Mouse (Mus musculus): ENCODE measurements around the gene Gas7. TPM values are rescaled to one million over a fixed set of nuclear protein-coding genes. Genes with fewer than 3 reads are reported as not detected.

Gene Gas7
- total RNA-seq, 1 experiment = 2.4 TPM

DNA sequence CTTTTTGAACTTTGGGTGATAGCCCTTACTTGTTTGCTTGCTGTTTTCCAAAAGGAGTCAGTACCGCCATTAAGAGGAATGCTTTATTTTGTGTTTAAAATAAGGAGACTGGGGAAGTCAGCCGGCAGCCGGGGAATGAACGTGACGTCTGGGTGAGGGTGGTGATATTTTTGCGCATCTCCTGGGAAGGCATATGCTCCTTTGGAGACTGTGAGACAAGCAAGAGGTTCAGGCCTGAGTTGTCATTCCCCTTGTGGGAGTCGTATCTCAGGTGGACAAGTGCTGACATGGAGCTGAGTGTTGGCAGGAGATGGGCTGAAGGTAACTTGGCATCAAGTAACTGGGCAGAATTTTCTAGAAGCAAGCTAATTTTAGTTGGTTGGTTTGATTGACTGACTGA, 142.2 kb downstream of the Gas7 start:
- H3K9me3 ChIP-seq (ENCODE audit: control insufficient read depth, insufficient read depth, low read depth, low read length) = no peaks in the 10 kb centered on the region
- in situ Hi-C loops (cut with MboI; ENCODE audit: low sequenced_read_pairs in 2 of 2, unreplicated experiment in 2 of 2) = no loop called here
- no peak overlapping the region for H3K27ac ChIP-seq (ENCODE audit: insufficient read depth, low read depth, low read length, poor library complexity, severe bottlenecking)
- H3K4me1 ChIP-seq (ENCODE audit: control insufficient read depth in 2 of 2, insufficient read depth in 2 of 2, low read length in 2 of 2, poor library complexity in 1 of 2) = no peaks in the 10 kb centered on the region
- no peak overlapping the region for H3K9ac ChIP-seq (ENCODE audit: insufficient read depth, low read depth, low read length, poor library complexity, severe bottlenecking)
- TF ChIP-seq ZNF384 (IDR thresholded peaks at IDR 0.05; ENCODE audit: low read depth, low read length) = no peak
- no peak for TF ChIP-seq CHD2 (IDR thresholded peaks at IDR 0.05; ENCODE audit: low read depth, low read length)
- no peak for TF ChIP-seq HCFC1 (IDR thresholded peaks at IDR 0.05; ENCODE audit: borderline replicate concordance, insufficient read depth, low read length)
- TF ChIP-seq MAFK (IDR thresholded peaks at IDR 0.05; ENCODE audit: insufficient read depth, low read depth, low read length) = no peak
- TF ChIP-seq ZC3H11A (IDR thresholded peaks at IDR 0.05; ENCODE audit: borderline replicate concordance, low read depth, low read length) = no peak
- no peak overlapping the region for H3K4me3 ChIP-seq (ENCODE audit: insufficient read depth in 1 of 2, low read depth in 1 of 2, low read length in 2 of 2, poor library complexity in 1 of 2, severe bottlenecking in 1 of 2)
- no peak for DNase-seq (ENCODE audit: low read depth, low spot score)
- no peaks in the 10 kb centered on the region for H3K36me3 ChIP-seq (ENCODE audit: control insufficient read depth, insufficient read depth, low read length, poor library complexity, severe bottlenecking)

- Histone ChIP-seq H3K36me3 (ENCODE audit: control insufficient read depth, insufficient read depth, low read length, poor library complexity, severe bottlenecking) (no peaks in the 10 kb centered on the region), H3K9ac (ENCODE audit: insufficient read depth, low read depth, low read length, poor library complexity, severe bottlenecking) (no peak overlapping the region), H3K27ac (ENCODE audit: insufficient read depth, low read depth, low read length, poor library complexity, severe bottlenecking) (no peak overlapping the region), H3K4me1 (ENCODE audit: control insufficient read depth in 2 of 2, insufficient read depth in 2 of 2, low read length in 2 of 2, poor library complexity in 1 of 2) (no peaks in the 10 kb centered on the region), H3K9me3 (ENCODE audit: control insufficient read depth, insufficient read depth, low read depth, low read length) (no peaks in the 10 kb centered on the region), H3K4me3 (ENCODE audit: insufficient read depth in 1 of 2, low read depth in 1 of 2, low read length in 2 of 2, poor library complexity in 1 of 2, severe bottlenecking in 1 of 2) (no peak overlapping the region)
- DNase-seq (ENCODE audit: low read depth, low spot score) = no peak
- in situ Hi-C loops (cut with MboI; ENCODE audit: low sequenced_read_pairs in 2 of 2, unreplicated experiment in 2 of 2) = no loop called here
- TF ChIP-seq CHD2 (IDR thresholded peaks at IDR 0.05; ENCODE audit: low read depth, low read length) (no peak), HCFC1 (IDR thresholded peaks at IDR 0.05; ENCODE audit: borderline replicate concordance, insufficient read depth, low read length) (no peak), MAFK (IDR thresholded peaks at IDR 0.05; ENCODE audit: insufficient read depth, low read depth, low read length) (no peak), ZNF384 (IDR thresholded peaks at IDR 0.05; ENCODE audit: low read depth, low read length) (no peak)
Measured at GRCm38 (mm10) chr11:67599141-67599540, 143.9 kb downstream of the Gas7 start.

GRCm38 (mm10) chr11:67600710-67601430, 145.6 kb downstream of the Gas7 start:
- Histone ChIP-seq H3K27ac (ENCODE audit: insufficient read depth, low read depth, low read length, poor library complexity, severe bottlenecking) (no peak overlapping the region), H3K36me3 (ENCODE audit: control insufficient read depth, insufficient read depth, low read length, poor library complexity, severe bottlenecking) (no peaks in the 10 kb centered on the region), H3K4me3 (ENCODE audit: insufficient read depth in 1 of 2, low read depth in 1 of 2, low read length in 2 of 2, poor library complexity in 1 of 2, severe bottlenecking in 1 of 2) (no peak overlapping the region), H3K9me3 (ENCODE audit: control insufficient read depth, insufficient read depth, low read depth, low read length) (no peaks in the 10 kb centered on the region), H3K4me1 (ENCODE audit: control insufficient read depth in 2 of 2, insufficient read depth in 2 of 2, low read length in 2 of 2, poor library complexity in 1 of 2) (no peaks in the 10 kb centered on the region), H3K9ac (ENCODE audit: insufficient read depth, low read depth, low read length, poor library complexity, severe bottlenecking) (no peak overlapping the region)
- in situ Hi-C loops (cut with MboI; ENCODE audit: low sequenced_read_pairs in 2 of 2, unreplicated experiment in 2 of 2) = no loop called here
- no peak for DNase-seq (ENCODE audit: low read depth, low spot score)
- no peak for TF ChIP-seq ZNF384 (IDR thresholded peaks at IDR 0.05; ENCODE audit: low read depth, low read length)
- TF ChIP-seq ZC3H11A (IDR thresholded peaks at IDR 0.05; ENCODE audit: borderline replicate concordance, low read depth, low read length) = no peak
- TF ChIP-seq CHD2 (IDR thresholded peaks at IDR 0.05; ENCODE audit: low read depth, low read length) = no peak
- TF ChIP-seq HCFC1 (IDR thresholded peaks at IDR 0.05; ENCODE audit: borderline replicate concordance, insufficient read depth, low read length) = no peak

GRCm38 (mm10) chr11:67602711-67603369, 147.6 kb downstream of the Gas7 start:
- TF ChIP-seq ZC3H11A (IDR thresholded peaks at IDR 0.05; ENCODE audit: borderline replicate concordance, low read depth, low read length) (no peak), MAFK (IDR thresholded peaks at IDR 0.05; ENCODE audit: insufficient read depth, low read depth, low read length) (no peak), HCFC1 (IDR thresholded peaks at IDR 0.05; ENCODE audit: borderline replicate concordance, insufficient read depth, low read length) (no peak)
- no peak for DNase-seq (ENCODE audit: low read depth, low spot score)

More at GRCm38 (mm10) chr11:67602711-67603369, 147.6 kb downstream of the Gas7 start:
- Histone ChIP-seq H3K27ac (ENCODE audit: insufficient read depth, low read depth, low read length, poor library complexity, severe bottlenecking) (no peak overlapping the region), H3K4me3 (ENCODE audit: insufficient read depth in 1 of 2, low read depth in 1 of 2, low read length in 2 of 2, poor library complexity in 1 of 2, severe bottlenecking in 1 of 2) (no peak overlapping the region), H3K9ac (ENCODE audit: insufficient read depth, low read depth, low read length, poor library complexity, severe bottlenecking) (no peak overlapping the region), H3K4me1 (ENCODE audit: control insufficient read depth in 2 of 2, insufficient read depth in 2 of 2, low read length in 2 of 2, poor library complexity in 1 of 2) (no peaks in the 10 kb centered on the region), H3K36me3 (ENCODE audit: control insufficient read depth, insufficient read depth, low read length, poor library complexity, severe bottlenecking) (no peaks in the 10 kb centered on the region), H3K9me3 (ENCODE audit: control insufficient read depth, insufficient read depth, low read depth, low read length) (no peaks in the 10 kb centered on the region)
- in situ Hi-C loops (cut with MboI; ENCODE audit: low sequenced_read_pairs in 2 of 2, unreplicated experiment in 2 of 2) = no loop called here

Measured in ES-E14 (cell line).